Mouse (Mus musculus): ENCODE measurements around the gene Fitm1. TPM values are rescaled to one million over a fixed set of nuclear protein-coding genes. Genes with fewer than 3 reads are reported as not detected.

Gene Fitm1
- polyA plus RNA-seq (2017; shearing (Covaris generic)) = not detected

DNA sequence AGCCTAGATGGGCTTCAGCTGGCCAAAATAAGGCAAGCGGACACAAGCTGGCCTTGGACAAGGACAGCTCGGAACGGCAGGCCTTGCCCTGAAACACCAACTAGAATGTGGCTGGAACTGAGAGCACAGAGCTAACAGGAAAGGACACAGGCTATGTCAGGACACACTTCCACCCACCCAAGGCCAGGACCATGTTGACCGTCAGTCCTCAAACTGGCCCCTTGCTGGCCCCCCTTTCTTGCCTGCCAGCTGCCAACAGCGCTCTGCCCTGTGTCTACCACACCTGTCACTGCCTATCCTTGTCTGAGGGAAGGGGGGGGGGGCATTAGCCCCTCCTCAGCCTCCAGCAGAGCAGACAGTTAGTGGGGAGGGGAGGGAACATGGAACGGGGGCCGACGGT is at the start of gene Fitm1:
Gene Fitm1 (plus strand): TSS at position 316 of the 400 bp plus-strand sequence.

GRCm38 (mm10) chr14:55540067-55540786 is 35.2 kb upstream of the Fitm1 start, which contains the start of gene Pck2:
Gene Pck2, plus strand, starts transcription at chr14:55540266.

DNA sequence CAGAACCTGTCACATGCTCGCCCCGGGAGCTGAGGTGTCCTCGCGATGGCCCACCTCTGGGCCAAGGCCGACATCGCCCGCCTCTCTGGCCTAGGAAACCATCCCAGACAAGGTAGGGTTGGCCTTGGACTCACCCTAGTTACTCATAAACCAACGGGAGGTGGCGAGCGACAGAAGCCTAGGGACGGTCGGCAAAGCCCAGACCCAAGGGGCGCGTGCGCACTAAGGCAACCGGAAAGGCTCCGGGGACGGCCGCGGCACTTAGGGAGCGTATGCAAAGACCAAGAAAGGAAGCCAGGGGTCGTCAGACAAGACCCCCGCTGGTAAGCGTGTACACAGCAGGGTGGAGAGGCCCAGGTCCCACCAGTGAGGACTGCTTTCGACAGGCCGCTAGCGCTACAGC is 15.6 kb upstream of the Fitm1 start, which contains the start of gene Dcaf11:
Gene Dcaf11 (plus strand): TSS at position 208 of the 403 bp plus-strand sequence.

DNA sequence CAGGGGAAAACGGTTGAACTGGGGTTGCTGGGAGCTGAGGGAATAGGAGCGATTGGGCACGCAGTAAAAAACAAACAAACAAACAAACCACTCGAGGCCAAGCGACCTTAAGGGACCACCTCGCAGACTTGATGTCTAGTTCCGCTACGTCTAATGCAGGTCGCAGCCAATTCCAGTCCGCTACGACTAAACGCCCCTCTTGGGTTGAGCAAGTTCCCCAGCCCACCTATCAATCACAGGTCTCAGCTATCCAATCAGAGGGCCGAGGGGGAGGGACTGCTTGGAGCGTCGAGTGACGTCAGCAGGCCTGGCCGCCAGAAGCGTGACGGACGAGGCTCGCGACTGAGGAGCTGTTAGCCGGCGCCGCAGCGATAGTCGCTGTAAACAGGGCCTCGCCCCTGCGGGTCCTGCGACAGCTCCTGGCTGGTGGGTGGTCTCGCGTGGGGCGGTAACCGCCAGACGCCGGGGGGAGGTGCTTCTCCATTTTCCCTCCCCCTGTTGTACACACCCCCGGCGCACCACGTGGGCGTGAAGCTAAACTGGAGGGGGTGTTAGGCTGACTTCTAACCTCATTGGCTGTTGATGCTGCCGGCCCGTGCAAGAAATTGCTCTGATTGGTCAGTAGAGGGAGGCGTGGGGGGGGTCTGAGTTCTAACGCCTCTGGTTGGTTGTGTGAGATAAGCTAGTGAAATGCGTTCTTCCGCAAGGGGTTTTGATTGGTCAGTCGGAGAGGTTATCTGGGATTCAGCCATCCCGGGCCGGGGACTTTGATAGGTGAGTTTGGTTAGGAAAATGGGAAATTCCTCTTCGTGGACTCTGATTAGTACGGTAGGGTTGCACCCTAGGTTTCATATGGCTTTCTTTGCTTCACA is 15.0 kb upstream of the Fitm1 start, which contains the start of gene A730061H03Rik:
Gene A730061H03Rik (minus strand): TSS at position 205 of the 872 bp plus-strand sequence.

DNA sequence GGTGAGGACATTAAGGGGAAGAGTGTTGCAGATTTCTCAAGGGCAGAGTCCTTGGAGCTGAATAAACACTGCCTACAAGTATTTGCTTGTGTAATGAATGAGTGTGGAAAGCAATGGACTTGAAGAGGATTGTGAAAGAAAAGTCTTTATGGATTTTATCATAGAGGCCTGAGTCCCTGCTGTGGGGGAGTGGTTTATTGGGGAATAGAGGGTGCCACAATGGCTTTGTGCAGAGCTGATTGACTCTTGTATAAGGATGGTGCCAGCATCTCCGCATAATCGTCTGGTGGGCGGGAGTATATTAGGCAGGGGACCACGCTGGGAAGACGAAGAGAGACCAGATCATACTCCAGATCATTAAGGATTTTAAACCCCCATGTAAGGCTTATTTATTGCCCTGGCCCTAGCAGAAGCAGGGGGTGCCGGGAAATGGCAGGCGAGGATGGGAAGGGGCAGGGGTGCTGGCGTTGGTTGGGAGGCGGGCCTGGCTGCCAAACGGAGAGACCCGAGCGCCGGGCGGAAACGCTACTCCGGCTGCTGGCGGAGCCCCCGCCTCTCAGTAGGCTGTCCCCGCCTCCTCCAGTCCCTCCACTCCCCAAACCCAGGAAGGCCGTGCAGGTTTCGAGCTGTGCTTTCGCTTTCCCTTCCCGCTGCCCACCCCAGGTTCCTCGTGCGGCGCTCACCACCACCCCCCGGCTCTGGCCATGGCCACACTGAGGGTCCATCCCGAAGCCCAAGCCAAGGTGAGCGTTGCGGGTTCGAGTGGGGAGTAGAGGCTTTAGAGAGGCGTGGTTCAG is 2.7 kb downstream of the Fitm1 start, which contains the start of gene Psme1:
Gene Psme1 (plus strand): TSS at position 253 of the 797 bp plus-strand sequence.

DNA sequence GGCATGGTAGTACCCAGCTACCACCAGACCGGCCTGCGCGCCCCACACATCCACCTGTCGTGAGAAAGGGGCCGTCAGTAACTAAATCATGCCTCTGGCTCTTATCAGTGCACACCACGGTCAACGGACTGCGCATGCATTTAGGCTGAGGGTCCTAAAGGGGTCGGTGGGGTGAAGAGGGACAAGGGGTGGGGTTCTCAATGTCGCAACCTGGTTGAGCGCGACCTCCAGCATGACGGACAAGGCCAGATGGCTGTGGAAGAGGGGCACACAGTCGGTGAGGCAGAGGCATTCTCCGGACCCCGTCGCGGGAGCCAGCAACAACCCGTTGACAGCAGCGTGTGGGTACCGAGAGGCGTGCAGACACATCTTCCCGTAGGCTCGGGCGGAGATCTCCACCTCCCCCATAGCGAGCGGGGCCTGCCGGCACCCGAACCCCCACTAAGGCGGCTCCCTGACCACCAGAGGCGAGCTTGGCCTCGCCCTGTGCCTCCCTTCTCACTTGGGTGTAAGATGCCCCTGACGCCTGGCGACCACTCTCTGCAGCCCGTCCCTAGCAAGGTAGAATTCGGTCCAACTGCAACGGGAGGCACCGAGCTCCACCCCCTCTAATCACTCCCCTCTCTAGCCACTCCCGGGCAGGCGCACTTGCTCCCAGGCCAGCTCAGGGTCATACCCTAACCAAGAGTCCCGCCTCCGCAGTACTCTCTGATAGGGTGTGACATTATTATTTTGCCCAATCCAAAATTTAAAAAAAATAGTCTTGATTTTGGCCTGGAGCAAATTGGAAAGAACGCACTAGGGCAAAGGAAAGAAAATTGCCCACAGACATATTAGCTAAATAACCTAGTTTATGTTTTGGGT is 9.5 kb downstream of the Fitm1 start, which contains the start of gene Emc9:
Gene Emc9 (minus strand): TSS at position 601 of the 864 bp plus-strand sequence.

DNA sequence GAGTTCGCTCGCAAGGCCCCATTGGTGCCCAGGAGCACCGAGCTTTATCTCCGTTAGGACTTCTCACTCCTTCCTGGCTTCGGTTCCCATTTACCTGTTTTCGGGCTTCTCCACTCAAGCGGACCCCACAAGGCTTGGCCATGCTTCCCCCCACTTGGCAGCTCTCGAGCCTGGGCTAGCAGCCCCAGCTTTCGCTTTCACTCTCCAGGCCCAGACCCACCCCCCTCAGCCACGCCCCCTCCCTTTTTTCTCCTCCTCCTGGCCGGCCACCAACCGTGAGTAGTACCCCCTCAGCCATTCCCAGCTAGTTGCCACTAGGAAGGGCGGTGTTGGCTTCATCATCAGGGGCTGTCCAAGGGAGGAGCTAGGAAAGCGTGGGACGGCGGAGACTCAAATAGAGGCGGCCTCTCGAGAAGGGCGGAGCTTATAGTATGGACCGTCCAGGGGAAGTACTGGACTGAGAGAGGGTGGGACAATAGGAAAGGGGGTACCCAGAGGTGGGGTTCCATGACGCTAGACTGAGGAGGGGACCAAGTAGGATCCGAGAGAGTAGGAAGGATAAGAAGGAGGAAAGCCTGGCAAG is 15.4 kb downstream of the Fitm1 start, which contains the start of gene Psme2:
Gene Psme2 (minus strand): TSS at position 366 of the 583 bp plus-strand sequence.

GRCm38 (mm10) chr14:55591331-55591891 is 16.0 kb downstream of the Fitm1 start, which contains the start of gene Rnf31:
Gene Rnf31, plus strand, starts transcription at chr14:55591708.

DNA sequence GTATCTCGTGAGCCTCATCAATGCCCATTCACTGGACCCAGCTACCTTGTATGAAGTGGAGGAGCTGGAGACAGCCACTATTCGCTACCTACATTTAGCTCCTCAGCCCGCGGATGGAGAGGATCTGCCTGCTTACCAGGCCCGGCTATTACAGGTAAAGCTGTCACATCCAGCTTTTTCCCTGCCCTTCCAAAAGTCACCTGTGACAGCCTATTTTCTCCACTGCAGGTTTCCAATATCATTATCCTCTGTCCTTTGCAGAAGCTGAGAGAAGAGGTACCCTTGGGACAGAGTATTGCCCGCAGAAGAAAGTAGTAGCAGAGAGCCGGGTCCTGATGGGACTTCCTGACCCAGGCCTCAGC is 27.8 kb downstream of the Fitm1 start, which contains the start of gene Irf9:
Gene Irf9 (plus strand): TSS at position 301 of the 362 bp plus-strand sequence.

GRCm38 (mm10) chr14:55617822-55618221 is 42.4 kb downstream of the Fitm1 start, which contains the start of gene Rec8:
Gene Rec8, plus strand, starts transcription at chr14:55618037.

Other genes with a start within 250 kb of the Fitm1 start
- gene Dhrs4, start 96.9 kb upstream of the Fitm1 start, polyA plus RNA-seq (2017; shearing (Covaris generic)) = 29.8 TPM
- not detected for gene Carmil3, start 85.0 kb upstream of the Fitm1 start, polyA plus RNA-seq (2017; shearing (Covaris generic))
- not detected for gene Cpne6, start 65.2 kb upstream of the Fitm1 start, polyA plus RNA-seq (2017; shearing (Covaris generic))
- gene Nrl, start 50.6 kb upstream of the Fitm1 start, polyA plus RNA-seq (2017; shearing (Covaris generic)) = not detected
- gene Pck2, start 35.4 kb upstream of the Fitm1 start, polyA plus RNA-seq (2017; shearing (Covaris generic)) = 15.0 TPM
- gene Dcaf11, start 15.6 kb upstream of the Fitm1 start, polyA plus RNA-seq (2017; shearing (Covaris generic)) = 135 TPM
- 7.1 TPM for gene A730061H03Rik, start 15.2 kb upstream of the Fitm1 start, polyA plus RNA-seq (2017; shearing (Covaris generic))
- gene Psme1, start 2.5 kb downstream of the Fitm1 start, polyA plus RNA-seq (2017; shearing (Covaris generic)) = 681 TPM
- 30.4 TPM for gene Emc9, start 9.7 kb downstream of the Fitm1 start, polyA plus RNA-seq (2017; shearing (Covaris generic))
- gene Psme2, start 15.5 kb downstream of the Fitm1 start, polyA plus RNA-seq (2017; shearing (Covaris generic)) = 378 TPM
- 45.9 TPM for gene Rnf31, start 16.1 kb downstream of the Fitm1 start, polyA plus RNA-seq (2017; shearing (Covaris generic))
- gene Irf9, start 28.0 kb downstream of the Fitm1 start, polyA plus RNA-seq (2017; shearing (Covaris generic)) = 142 TPM
- 1.1 TPM for gene Rec8, start 42.4 kb downstream of the Fitm1 start, polyA plus RNA-seq (2017; shearing (Covaris generic))
- gene Ipo4, start 60.3 kb downstream of the Fitm1 start, polyA plus RNA-seq (2017; shearing (Covaris generic)) = 55.1 TPM
- 0.66 TPM for gene Gm49378, start 62.3 kb downstream of the Fitm1 start, polyA plus RNA-seq (2017; shearing (Covaris generic))
- gene Tm9sf1, start 68.2 kb downstream of the Fitm1 start, polyA plus RNA-seq (2017; shearing (Covaris generic)) = 58.5 TPM
- 1.1 TPM for gene Tssk4, start 74.6 kb downstream of the Fitm1 start, polyA plus RNA-seq (2017; shearing (Covaris generic))
- 65.6 TPM for gene Mdp1, start 84.9 kb downstream of the Fitm1 start, polyA plus RNA-seq (2017; shearing (Covaris generic))
- 34.7 TPM for gene Gmpr2, start 96.3 kb downstream of the Fitm1 start, polyA plus RNA-seq (2017; shearing (Covaris generic))
- gene Nedd8, start 96.5 kb downstream of the Fitm1 start, polyA plus RNA-seq (2017; shearing (Covaris generic)) = 214 TPM
- gene Tinf2, start 106.2 kb downstream of the Fitm1 start, polyA plus RNA-seq (2017; shearing (Covaris generic)) = 156 TPM
- not detected for gene Tgm1, start 138.3 kb downstream of the Fitm1 start, polyA plus RNA-seq (2017; shearing (Covaris generic))
- gene Rabggta, start 146.6 kb downstream of the Fitm1 start, polyA plus RNA-seq (2017; shearing (Covaris generic)) = 109 TPM
- gene Dhrs1, start 170.1 kb downstream of the Fitm1 start, polyA plus RNA-seq (2017; shearing (Covaris generic)) = 18.4 TPM
- gene Nop9, start 170.1 kb downstream of the Fitm1 start, polyA plus RNA-seq (2017; shearing (Covaris generic)) = 35.8 TPM
- gene Cideb, start 182.8 kb downstream of the Fitm1 start, polyA plus RNA-seq (2017; shearing (Covaris generic)) = not detected
- not detected for gene Ltb4r2, start 185.8 kb downstream of the Fitm1 start, polyA plus RNA-seq (2017; shearing (Covaris generic))
- gene Ltb4r1, start 190.3 kb downstream of the Fitm1 start, polyA plus RNA-seq (2017; shearing (Covaris generic)) = not detected
- gene Adcy4, start 208.5 kb downstream of the Fitm1 start, polyA plus RNA-seq (2017; shearing (Covaris generic)) = not detected
- 61.2 TPM for gene Ripk3, start 213.2 kb downstream of the Fitm1 start, polyA plus RNA-seq (2017; shearing (Covaris generic))
- gene Nfatc4, start 247.5 kb downstream of the Fitm1 start, polyA plus RNA-seq (2017; shearing (Covaris generic)) = not detected